Mouse (Mus musculus) spleen, embryonic (tissue): Measurements from ENCODE around the gene Fbxw4.
"Not testable (repeated sequence)": the region's sequence is repeated elsewhere in the genome, so short reads cannot be mapped to it uniquely, and the experiment has no call there.

Experiments used
- CTCF ChIA-PET: fragments of 350-600 bp; sonication (Branson Sonifier 250); formaldehyde crosslinking; loops from one replicate; lab custom pipeline; 2022; lab: Charles Lee

Fbxw4 gene

DNA sequence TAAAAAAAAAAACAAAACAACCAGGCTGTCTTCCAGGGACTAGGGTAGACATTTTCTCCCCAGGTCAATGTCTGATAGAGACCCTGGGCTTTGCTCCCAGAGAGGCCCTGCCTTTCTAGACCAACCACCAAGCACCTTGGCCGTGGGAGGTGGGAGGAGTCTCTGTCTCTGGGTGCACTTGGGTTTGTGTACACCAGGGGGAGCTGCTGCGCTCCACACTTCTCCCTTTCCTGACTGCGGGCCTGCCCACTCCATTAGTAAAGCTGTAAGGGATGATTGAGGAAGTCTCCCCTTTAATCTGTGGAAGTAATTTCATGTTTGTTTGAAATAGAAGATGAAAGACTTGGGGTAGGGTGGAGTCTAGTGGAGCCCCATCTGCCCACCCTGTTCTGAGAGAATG is 78.9 kb downstream of the Fbxw4 start:
- CTCF ChIA-PET = interaction anchor here (0.5 to 0.7 kb wide), 2 partner anchors 37 to 61 kb away, joined by 3 to 10 read pairs; no protein-coding TSS in a partner anchor

DNA sequence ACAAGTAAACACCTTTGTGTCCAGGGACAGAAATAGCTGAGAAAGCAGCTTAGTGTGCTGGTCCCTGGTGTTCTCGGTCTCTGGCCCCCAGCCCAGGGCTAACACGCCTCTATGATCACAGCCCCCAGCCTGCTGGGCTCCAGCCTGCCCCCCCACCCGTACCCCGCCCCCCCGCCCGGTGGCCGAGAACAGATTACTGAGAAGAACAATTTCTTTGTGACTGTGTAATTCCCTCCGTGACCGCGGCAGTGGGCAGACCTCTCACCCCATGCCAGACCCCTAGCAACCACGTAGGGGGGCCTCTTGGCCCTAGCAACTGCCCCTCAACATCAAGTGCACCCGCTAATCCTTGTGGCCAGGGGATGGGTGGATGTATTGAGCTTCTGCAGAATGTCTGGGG is 79.9 kb downstream of the Fbxw4 start:
- CTCF ChIA-PET = no interaction called here

DNA sequence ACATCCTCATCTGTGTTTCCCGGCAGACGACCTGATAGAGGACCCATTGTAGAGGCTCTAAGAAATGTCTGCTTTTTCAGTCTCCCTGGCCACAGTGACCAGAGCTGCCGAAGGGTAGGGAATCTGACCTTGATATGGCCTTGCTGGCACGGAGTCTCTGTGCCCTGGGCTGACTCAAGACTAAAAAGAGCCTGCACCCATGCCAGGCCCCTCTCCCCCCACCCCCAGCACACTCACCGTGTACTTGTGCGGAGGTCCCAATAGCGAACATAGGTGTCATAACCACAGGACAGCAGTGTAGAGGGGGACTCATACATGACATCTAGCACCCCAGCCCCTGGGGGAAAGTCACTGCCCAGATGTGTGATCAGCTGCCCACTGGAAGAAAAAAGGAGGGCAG is 80.7 kb downstream of the Fbxw4 start:
- CTCF ChIA-PET = no interaction called here

DNA sequence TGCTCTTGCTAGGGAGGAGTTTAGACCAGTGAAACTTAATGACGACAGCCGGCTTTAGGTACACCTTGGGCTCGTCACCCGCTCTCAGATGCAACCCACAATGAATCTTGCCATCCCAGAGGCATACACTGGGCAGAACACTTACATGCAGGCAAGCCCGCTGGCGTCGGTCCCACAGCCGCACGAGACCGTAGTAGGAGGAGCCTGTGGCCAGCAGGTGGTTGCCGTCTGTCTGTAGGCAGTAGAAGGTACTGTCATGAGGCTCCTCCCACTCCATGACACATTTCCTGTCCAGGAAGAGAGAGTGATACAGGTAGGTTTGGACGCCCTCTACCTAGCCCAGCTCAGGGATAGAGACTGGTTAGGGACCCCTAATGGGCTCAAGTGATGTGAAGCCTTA is 81.1 kb downstream of the Fbxw4 start:
- CTCF ChIA-PET = no interaction called here

DNA sequence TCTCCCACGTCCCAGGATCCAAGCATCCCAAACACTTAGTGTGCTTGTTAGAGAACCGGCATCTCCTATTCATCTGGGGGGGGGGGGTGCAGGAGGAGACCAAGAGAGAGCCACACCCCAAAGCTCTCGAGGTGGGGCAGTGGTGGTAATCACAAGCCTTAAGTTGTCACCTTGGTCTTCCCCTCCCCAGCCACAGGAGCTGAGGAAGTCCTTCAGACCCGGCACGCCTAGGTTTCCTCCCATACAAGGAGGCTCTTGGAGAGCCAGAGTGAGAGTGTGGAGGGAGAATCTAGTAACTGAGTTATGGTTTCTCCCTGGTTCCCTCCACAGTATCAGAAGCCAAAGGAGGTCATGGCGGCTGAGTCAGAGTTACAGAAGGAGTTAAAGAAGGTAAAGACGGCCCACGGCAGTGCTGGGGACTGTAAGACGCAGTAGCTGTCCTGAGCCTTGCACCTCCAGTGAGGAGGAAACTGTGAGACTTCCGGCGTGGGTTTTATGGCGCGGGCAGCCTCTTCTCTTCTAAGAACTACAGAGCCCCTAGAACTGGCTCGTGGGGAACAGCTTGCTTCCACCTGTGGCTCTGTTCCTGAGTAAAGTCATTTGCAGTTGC is 82.9 kb downstream of the Fbxw4 start:
- CTCF ChIA-PET = interaction anchor here (0.5 to 0.7 kb wide), 4 partner anchors 146 to 1904 kb away, joined by 4 to 13 read pairs (median 6); no protein-coding TSS in a partner anchor

DNA sequence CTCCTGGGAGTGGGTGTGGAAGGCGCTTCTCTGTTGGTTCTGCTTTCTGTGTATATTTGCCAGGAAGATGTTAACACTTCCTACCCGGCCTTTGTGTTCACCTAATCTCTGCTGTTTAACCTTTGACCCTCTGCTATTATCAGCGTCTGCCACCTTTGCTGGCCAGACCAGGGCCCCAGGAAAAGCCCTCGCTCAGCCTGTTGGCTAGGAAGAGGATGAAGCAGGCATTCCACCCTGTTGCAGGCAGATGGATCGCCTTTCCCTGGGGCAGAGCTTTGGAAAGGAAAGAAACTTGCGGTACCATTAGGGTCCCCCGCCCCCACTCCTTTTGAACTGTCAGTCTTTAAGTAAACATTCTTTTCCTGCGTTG is 84.5 kb downstream of the Fbxw4 start:
- CTCF ChIA-PET = interaction anchor here (0.6 to 1.1 kb wide), 3 partner anchors 17 to 361 kb away, joined by 3 to 4 read pairs (median 3); no protein-coding TSS in a partner anchor

DNA sequence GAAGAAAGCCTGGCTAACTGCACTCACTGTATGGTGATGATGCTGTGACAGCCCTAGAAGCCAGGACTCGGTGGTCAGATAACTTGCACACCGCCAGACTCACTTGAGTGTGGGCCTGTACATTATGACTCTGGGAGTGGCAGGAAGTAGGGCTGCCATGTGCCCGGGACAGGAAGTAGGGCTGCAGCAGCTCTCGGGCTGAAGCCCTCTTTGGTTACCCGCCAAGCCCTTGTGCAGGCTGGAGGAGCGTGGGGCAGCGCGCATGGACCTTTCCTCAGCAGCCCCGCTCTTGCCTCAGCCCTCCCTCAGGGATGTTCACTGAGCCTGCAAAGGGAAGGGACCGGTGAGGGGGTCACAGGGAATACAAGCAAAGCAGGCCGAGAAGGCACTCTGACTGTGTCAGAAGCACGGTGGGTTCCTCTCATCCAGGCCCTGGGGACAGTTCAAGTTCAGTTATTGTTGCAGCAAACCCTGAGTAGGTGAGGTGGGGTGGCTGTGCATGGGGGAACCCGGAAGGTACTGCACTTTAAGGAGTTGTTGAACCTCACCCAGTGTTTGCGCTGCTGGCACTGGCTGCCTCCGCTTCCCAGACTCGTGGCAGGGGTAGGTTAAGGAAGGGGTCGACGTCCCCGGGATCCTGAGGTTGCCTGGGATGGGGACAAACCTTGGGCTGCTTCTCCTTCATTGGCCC is 85.0 kb downstream of the Fbxw4 start:
- CTCF ChIA-PET = interaction anchor here (0.7 to 1.3 kb wide), 4 partner anchors 17 to 172 kb away, joined by 3 to 4 read pairs (median 3); no protein-coding TSS in a partner anchor

DNA sequence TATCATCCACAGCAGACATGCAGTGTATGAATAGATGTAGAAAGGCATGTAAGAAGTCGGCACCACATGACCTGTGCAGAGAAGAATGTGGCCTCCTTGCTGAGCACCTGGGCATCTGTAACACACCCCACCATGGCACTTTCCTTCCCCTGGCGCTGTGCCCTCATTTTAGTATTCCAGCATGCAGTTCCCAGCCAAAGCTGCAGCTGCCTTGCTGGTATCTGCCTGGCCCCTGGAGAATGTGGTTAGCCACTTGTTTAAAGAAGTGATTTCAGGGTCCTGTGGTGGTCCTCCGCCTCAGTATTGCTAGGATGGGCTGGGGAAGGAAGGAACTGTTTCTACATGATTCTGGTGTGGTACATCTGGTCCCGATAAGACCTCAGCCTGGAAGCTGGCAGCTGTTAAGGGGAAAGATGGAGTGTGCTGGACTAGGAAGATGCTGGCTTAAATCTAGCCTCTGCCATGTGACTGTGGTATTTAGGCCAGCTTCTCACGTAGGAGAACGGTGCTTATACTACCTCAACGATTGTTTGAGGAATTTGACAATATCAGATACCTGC is 85.7 kb downstream of the Fbxw4 start:
- CTCF ChIA-PET = interaction anchor here (0.7 to 1.3 kb wide), 4 partner anchors 17 to 176 kb away, joined by 3 to 4 read pairs (median 3); no protein-coding TSS in a partner anchor

DNA sequence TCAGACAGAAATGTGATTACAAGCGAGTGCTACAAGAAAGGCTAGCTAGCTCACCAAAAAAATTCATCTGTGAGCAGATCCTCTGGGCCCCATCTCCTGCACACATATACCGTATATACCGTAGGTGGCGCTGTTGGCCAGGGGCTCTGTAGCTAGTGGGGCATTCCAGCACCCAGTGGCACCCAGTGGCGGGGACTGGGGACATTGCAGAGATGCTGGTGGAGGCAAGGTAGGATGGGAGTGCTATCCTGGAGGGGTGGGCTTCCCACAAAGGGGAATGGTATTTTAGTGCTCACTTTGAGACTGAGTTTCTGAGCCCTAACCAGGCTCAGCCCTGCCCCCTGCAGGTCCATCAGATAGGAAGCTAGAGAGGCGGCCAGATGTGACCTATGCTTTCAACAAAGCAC is 86.2 kb downstream of the Fbxw4 start:
- CTCF ChIA-PET = interaction anchor here (0.7 to 1.3 kb wide), 4 partner anchors 18 to 177 kb away, joined by 3 to 4 read pairs (median 3); no protein-coding TSS in a partner anchor

DNA sequence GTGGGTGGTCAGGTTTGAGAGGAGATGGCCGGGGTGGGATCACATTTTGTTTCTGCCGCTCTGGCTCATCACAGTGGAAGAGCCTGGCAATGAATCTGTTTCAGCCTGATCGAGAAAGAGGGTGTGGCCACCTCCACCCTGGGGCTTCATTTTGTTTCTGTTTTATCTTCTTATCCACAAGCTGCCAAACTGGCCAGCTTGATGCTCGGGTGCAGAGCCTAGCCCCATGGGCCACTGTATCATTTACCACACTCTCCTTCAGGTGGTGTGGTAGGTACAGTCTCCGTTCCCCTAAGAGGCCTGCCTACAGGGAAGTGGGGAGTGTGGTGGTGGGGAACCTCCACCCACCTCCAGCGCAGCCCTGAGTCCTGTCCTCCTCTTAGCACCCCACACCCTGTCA is 87.1 kb downstream of the Fbxw4 start:
- CTCF ChIA-PET = interaction anchor here (1.1 kb wide), 1 partner anchor 178 kb away, joined by 4 read pairs; no protein-coding TSS in a partner anchor

DNA sequence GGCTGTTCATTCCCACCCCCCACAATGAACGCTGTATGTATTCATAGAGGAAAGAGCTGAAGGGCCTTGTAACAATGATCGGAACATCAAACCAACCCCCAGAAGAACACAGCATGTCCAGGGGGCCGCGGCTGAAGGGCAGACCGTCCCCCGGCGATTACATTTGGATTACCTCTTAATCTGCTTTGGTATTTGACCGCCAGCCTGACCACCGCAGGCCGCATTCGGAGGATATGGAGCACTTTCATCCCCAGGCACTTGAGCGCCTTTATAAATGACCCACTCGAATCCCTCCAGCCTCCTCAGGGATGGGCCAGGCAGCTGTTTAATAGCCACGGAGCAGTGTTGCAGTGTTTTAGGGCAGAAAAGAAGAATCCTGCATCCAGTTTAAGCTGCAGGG is 92.7 kb downstream of the Fbxw4 start:
- CTCF ChIA-PET = interaction anchor here (0.6 kb wide), 1 partner anchor 442 kb away, joined by 3 read pairs; no protein-coding TSS in a partner anchor

DNA sequence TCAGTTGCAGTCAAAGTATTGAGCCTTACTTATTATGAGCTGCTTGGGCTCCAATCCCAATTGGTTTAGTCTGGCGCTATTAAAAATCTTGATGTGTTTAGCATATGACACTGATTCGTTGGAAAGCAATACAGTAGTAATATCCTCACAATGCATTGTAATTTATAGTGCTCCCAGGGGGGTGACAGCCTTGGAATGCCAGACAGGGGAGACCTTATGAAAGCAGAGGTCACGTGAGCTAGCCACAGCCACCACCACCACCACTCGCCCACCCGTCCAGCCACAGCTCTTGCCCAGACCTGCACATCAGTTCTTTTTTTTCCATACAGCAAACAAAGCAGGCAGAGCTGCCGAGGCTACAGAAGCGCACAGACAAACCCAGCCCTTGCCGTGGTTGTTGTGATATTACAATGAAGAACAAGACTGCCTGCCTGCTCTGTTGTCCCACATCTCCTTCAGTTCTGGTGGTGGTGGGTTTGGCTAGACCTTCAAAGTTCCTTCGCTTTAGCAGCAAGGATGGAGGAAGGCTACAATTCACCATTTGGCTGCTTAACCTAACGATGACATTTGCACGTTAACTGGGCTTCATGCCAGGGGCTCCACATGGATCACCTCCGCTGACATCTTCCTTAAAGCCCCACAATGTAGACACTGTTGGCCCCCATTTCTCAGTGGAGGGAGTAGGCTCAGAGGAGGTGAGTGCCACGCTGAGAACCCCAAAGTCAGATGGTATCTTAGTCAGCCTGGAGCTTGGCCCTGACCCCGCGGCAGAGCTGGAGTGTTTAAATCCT is 94.0 kb downstream of the Fbxw4 start:
- CTCF ChIA-PET = interaction anchor here (0.6 kb wide), 1 partner anchor 119 kb away, joined by 3 read pairs; no protein-coding TSS in a partner anchor

DNA sequence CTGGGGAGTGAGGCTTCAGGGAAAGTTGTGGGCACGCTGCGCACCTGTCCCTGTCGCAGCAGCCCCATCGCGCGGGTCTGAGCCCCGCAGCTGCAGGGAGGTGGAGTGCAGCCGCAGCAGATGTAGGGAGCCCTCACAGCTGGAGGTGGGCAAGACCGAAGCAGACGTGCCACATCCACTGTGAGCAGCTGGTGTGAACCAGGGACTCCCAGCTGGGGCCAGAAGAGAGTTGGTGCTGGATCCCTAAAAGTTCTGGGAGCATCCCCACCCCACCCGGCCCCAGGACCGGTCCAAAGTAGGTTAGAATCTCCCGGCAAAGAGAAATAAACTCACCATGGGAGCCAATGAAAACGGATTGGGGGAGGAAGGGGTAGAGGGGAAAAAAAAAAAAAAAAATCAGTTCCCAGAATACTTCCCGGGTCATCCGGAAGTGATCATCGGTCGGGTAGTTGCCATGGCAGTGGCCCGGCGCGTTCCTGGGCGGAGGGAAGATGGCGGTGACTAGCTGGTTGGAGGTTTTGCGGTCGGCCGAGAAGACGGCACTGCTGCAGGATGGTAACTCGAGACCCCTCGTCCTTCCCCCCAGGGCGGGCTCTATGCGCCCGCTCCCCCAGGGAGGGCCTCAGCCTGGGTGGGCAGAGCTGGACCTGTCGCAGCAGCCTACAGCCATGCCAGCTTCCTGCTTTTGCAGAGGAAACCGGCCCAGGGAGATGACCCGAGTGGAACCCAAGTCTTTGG is 99.8 kb downstream of the Fbxw4 start, which contains the start of the genes Poll and Gm17018:
TSS of gene Poll (minus strand) at position 379 of the 738 bp plus-strand sequence.
TSS of gene Gm17018 (plus strand) at position 463 of the 738 bp plus-strand sequence.
- CTCF ChIA-PET = no interaction called here

DNA sequence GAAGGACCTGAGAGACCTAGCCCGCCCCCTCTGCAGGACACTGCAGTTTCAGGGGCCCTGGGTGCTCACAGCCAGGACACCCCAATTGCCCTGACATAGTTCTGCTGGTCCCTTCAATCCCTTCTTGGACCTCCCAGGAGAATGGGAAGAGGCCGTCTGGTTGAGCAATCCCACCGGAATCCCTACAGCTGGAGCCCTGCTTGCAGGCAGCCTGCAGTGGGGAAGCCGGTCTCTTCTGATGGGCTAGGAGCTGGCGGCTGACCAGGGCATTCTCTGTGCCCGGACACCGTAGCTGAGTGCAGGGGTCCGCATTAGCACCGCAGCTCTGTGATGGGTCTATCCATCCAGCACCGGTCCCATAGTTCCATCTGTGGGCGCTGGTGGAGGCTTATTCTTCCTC is 106.0 kb downstream of the Fbxw4 start:
- CTCF ChIA-PET = no interaction called here

DNA sequence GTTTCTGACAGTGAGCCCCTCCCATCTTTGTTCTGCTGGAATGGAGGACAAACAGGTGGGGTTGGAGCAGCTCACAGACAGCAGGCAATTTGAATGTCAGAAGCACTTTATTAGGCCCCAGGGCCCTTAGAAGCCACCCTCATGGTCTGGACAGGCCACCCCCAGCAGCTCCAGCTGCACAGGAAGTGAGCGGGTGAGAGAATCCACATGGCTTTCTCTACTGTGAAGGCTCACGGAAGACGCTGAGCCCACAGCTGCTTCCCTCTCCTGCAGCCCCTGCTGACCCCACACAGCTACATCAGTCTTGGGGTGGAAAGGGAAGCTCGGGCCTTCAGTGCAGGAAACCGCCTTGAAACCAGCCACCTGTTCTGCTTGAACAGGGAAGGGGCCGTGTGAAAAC is 107.9 kb downstream of the Fbxw4 start:
- CTCF ChIA-PET = interaction anchor here (0.9 kb wide), 1 partner anchor 9 kb away, joined by 7 read pairs; no protein-coding TSS in a partner anchor

DNA sequence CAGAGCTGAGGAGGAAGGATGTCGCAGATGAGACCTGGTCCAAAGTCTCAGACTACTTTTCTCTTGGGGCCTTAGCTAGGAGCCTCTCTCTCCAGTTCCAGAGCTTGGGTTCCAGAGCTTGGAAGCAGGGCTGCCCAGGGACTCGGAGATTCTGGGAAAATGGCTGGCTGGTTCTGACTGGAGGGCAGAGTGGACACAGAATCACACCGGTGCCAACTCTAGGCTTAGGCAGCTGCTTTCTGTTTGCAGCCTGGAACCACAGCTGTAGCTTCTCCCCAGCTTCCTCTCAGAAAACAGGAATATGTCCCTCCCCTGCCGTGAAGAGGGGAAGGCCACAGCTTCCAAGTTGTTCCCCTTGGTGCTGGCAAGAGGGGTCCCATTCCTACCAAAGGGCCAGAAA is 110.2 kb downstream of the Fbxw4 start:
- CTCF ChIA-PET = interaction anchor here (1.0 kb wide), 1 partner anchor 322 kb away, joined by 5 read pairs; no protein-coding TSS in a partner anchor

DNA sequence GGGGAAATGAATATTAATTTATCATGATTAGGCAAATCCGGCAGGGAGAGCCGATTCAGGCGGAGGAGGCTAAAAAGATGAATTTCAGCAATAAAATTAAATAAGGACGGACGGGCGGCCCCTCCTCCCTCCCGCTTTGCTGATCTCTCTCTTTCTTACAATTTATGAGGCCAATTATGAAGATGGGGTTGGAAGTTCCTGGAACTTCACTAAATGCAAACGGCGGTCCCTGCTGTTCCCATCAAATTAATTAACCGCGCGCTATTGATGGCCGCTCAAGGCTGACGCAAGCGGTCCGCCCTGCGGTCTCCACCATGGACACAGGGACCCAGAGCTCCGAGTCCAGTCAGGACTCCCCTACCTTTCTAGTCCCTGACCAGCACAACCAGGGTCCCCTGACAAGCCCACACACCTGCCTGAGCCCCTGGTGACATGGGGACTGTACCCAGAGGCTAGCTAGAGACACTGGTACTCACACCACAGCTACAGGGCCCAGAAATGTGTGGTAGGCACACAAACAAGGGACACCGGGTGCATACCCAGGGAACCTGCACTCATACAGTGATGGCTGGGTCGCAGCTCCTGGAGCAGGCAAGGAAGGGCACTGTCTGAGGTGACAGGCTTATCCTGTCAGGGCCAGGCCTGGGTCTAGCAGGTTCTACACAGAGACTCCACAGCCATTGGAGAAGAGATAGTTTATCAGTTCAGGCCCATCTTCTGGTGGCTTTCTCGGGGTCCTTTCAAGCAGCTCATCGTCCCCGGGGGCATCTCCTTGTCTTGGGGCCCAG is 110.8 kb downstream of the Fbxw4 start:
- CTCF ChIA-PET = interaction anchor here (1.0 kb wide), 1 partner anchor 322 kb away, joined by 5 read pairs; no protein-coding TSS in a partner anchor

DNA sequence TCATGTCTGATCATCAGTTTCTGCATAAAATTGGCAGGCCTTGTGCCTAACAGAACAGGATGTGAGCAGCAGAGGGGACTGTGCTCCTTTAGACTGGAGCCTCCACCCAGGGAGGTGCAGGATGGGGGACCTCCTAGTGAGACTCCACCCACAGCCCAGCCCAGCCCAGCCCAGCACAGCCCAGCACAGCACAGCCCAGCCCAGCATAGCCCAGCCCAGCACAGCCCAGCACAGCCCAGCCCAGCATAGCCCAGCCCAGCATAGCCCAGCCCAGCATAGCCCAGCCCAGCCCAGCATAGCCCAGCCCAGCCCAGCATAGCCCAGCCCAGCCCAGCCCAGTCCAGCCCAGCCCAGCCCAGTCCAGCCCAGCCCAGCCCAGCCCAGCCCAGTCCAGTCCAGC is 111.9 kb downstream of the Fbxw4 start:
- CTCF ChIA-PET = not testable (repeated sequence)

DNA sequence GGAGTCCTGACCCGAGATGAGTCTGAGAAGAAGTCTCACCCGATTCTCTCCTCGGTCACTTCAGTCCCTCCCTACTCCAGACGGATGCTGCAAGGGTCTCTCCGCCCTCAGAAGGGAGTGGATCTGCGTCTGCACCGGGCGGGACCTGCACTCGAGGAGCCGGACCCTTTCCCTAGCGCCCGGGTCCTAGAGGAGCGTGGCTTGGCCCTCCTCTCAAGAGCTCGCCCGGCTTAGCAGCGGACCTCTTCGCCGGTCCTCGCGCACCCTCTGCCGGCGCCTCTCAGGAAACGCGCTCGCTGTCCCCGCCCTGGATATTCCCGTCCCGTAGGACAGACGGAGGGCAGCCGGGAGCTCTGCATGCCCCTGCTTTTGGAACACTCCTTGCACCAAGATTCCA is 115.2 kb downstream of the Fbxw4 start:
- CTCF ChIA-PET = interaction anchor here (0.7 to 1.6 kb wide), 3 partner anchors 203 to 492 kb away, joined by 3 to 7 read pairs (median 6); no protein-coding TSS in a partner anchor
